Mouse (Mus musculus) embryonic fibroblast, embryonic 13.5 days (primary cell): ENCODE measurements around the gene Dock8.

Source experiments
- CTCF ChIP-seq: IDR thresholded peaks from 2 replicates; pipeline ENCODE4 v1.5.1; 2011; ENCODE audit warnings: mild to moderate bottlenecking, control low read depth, low read length, moderate library complexity, borderline replicate concordance; ENCODE audit not compliant: insufficient read depth
- POLR2A ChIP-seq: IDR thresholded peaks from 2 replicates; pipeline ENCODE4 v1.6.1; 2011; ENCODE audit warnings: low read depth, mild to moderate bottlenecking, control low read depth, low read length, moderate library complexity

DNA sequence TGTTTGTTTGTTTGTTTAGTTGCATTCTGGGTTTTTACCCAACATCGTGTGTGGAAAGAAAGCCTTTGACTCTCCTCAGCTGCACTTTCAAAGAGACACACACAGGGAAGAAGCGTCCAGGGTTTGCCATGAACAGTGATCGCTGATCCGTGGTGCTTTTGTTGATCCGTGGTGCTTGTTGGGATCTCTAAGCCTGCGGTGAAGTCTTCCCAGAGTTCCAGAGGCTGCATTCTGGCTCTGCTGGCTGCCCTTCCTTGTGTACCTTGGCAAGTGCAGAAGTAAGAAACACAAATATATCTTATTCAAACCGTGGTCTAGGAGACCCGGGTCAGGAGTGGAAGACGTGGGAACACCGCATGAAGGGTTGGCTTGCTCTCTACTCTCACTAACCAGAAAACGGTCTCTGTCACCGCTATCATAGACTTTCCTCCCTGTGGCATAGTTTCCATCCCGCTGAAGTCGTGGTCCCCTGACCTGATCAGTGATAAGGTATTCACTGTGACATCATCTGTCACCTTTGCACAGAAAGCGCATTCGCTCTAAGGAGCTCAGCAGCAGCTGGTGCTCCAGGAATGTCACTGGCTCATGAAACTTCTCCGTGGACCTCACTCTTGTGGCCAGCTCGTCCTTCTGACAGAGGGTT lies 112.4 kb downstream of the Dock8 start:
- no peak for TF ChIP-seq CTCF
- no peak for TF ChIP-seq POLR2A
